ENCODE assay signal across 8 mouse cellular contexts in the genomic region with DNA sequence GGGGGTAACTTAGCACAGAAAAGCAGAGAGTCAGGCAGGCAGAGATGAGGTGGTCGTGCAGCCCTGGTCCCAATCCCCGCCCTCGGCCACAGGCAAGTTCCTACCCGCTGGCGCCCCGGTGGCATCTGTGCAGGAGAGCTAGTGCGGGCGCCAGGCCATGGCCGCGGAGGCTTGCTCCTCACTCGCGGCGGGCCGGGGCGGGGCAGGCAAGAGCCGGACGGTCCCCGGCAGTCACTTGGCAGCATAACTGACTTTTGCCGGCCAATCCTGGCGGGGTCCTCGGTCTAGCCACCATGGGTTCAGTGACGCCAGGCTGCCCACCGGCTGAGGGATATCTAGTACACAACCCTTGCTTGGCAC. TPM values are rescaled to one million over a fixed set of nuclear protein-coding genes. Genes with fewer than 3 reads are reported as not detected.
DNase-seq lines count a peak whose midpoint lies in the region; ATAC-seq and TF ChIP-seq lines count a peak whose summit lies in the region.

No protein-coding gene starts in this region.

- 1% methylated on average over 23 of the region's 23 CpGs for WGBS in thymus, adult 2 months
- 2% methylated on average over 23 of the region's 23 CpGs for WGBS in forebrain, embryonic 16.5 days
- 2% methylated on average over 23 of the region's 23 CpGs for WGBS in hindbrain, embryonic 15.5 days
- 2% methylated on average over 23 of the region's 23 CpGs for WGBS in liver, embryonic 11.5 days
- 3% methylated on average over 21 of the region's 23 CpGs for WGBS in midbrain, embryonic 16.5 days

- H3K4me3 ChIP-seq in thymus, adult 2 months (ENCODE audit: control insufficient read depth, insufficient read depth, low read length): peak overlapping the region; percentile 61
- H3K4me3 ChIP-seq in forebrain, embryonic 16.5 days (replicated peaks; ENCODE audit: low read length): peak overlapping the region; percentile 59
- H3K4me3 ChIP-seq in hindbrain, embryonic 15.5 days: peak overlapping the region; percentile 51
- H3K4me3 ChIP-seq in liver, embryonic 11.5 days (ENCODE audit: low read depth, low read length): peak overlapping the region; percentile 72
- H3K4me3 ChIP-seq in midbrain, embryonic 16.5 days (ENCODE audit: low read depth, low read length): peak overlapping the region; percentile 45

- no peak for DNase-seq in thymus, adult 2 months
- no peak for DNase-seq in thymus, postnatal 14 days
- peak; percentile 83 for DNase-seq in cerebellum, adult 11 months
- DNase-seq in liver, embryonic 11.5 days (ENCODE audit: low spot score): no peak
- peak; percentile 53 to 66 for DNase-seq in urinary bladder, postnatal 36 days (ENCODE audit: low spot score in 2 of 2)

- no peak for TF ChIP-seq CTCF in thymus, adult 2 months (IDR thresholded peaks at IDR 0.05; ENCODE audit: borderline replicate concordance, control insufficient read depth, extremely low read depth, insufficient read depth, low read length, poor library complexity)

- no peaks in the 10 kb centered on the region for H3K36me3 ChIP-seq in thymus, adult 2 months (ENCODE audit: control insufficient read depth, insufficient read depth, low read length)
- H3K36me3 ChIP-seq in forebrain, embryonic 16.5 days (ENCODE audit: control insufficient read depth, insufficient read depth): no peaks in the 10 kb centered on the region
- H3K36me3 ChIP-seq in hindbrain, embryonic 15.5 days: peaks cover 10% of the 10 kb centered on the region; the same call in 1 of the 2 replicates
- H3K36me3 ChIP-seq in liver, embryonic 11.5 days (ENCODE audit: control insufficient read depth, insufficient read depth, low read length): peaks cover 11% of the 10 kb centered on the region; the same call in 1 of the 2 replicates
- H3K36me3 ChIP-seq in midbrain, embryonic 16.5 days (ENCODE audit: control insufficient read depth, insufficient read depth, low read length): peaks cover 6% of the 10 kb centered on the region; the same call in 1 of the 2 replicates

- H3K27me3 ChIP-seq in thymus, adult 2 months (ENCODE audit: control insufficient read depth, insufficient read depth, low read length): no peaks in the 10 kb centered on the region
- H3K27me3 ChIP-seq in forebrain, embryonic 16.5 days (replicated peaks; ENCODE audit: control insufficient read depth, insufficient read depth, low read length): no peaks in the 10 kb centered on the region
- peaks cover 9% of the 10 kb centered on the region; the same call in 1 of the 2 replicates for H3K27me3 ChIP-seq in hindbrain, embryonic 15.5 days
- peaks cover 8% of the 10 kb centered on the region; the same call in 1 of the 2 replicates for H3K27me3 ChIP-seq in liver, embryonic 11.5 days (replicated peaks; ENCODE audit: control insufficient read depth, insufficient read depth, low read length)
- H3K27me3 ChIP-seq in midbrain, embryonic 16.5 days (ENCODE audit: control insufficient read depth, insufficient read depth, low read depth, low read length): peaks cover 5% of the 10 kb centered on the region

- peak overlapping the region; percentile 99 for H3K4me2 ChIP-seq in forebrain, embryonic 16.5 days (ENCODE audit: low read length)
- H3K4me2 ChIP-seq in hindbrain, embryonic 15.5 days: peak overlapping the region; percentile 97
- H3K4me2 ChIP-seq in liver, embryonic 11.5 days: peak overlapping the region; percentile 100
- H3K4me2 ChIP-seq in midbrain, embryonic 16.5 days (ENCODE audit: low read length): peak overlapping the region; percentile 76

- H3K27ac ChIP-seq in thymus, adult 2 months (ENCODE audit: control insufficient read depth, insufficient read depth, low read length): no peak overlapping the region
- no peak overlapping the region; the same call in 1 of the 2 replicates for H3K27ac ChIP-seq in forebrain, embryonic 16.5 days (ENCODE audit: low read length)
- peak overlapping the region; percentile 81 for H3K27ac ChIP-seq in hindbrain, embryonic 15.5 days (replicated peaks)
- H3K27ac ChIP-seq in liver, embryonic 11.5 days (ENCODE audit: low read depth, low read length): no peak overlapping the region
- H3K27ac ChIP-seq in midbrain, embryonic 16.5 days (ENCODE audit: low read length): peak overlapping the region; percentile 74; the same call in 1 of the 2 replicates

- H3K9me3 ChIP-seq in forebrain, embryonic 16.5 days (ENCODE audit: control insufficient read depth, low read length): no peaks in the 10 kb centered on the region
- H3K9me3 ChIP-seq in hindbrain, embryonic 15.5 days: no peaks in the 10 kb centered on the region
- H3K9me3 ChIP-seq in liver, embryonic 11.5 days (ENCODE audit: control insufficient read depth, low read length): no peaks in the 10 kb centered on the region
- no peaks in the 10 kb centered on the region for H3K9me3 ChIP-seq in midbrain, embryonic 16.5 days (replicated peaks; ENCODE audit: control insufficient read depth, low read length, poor library complexity, severe bottlenecking)

- TF ChIP-seq POLR2A in thymus, adult 2 months (IDR thresholded peaks at IDR 0.05; ENCODE audit: control insufficient read depth, extremely low read depth, insufficient read depth, low read length, poor library complexity): no peak

- ATAC-seq in forebrain, embryonic 16.5 days: peak; percentile 26
- ATAC-seq in hindbrain, embryonic 15.5 days (ENCODE audit: low FRiP score, low read depth): peak; percentile 65
- peak; percentile 62 for ATAC-seq in liver, embryonic 11.5 days (replicated peaks; ENCODE audit: low FRiP score)
- peak; percentile 52 for ATAC-seq in midbrain, embryonic 16.5 days

- H3K4me1 ChIP-seq in thymus, adult 2 months (replicated peaks; ENCODE audit: control insufficient read depth, insufficient read depth, low read length): peaks cover 21% of the 10 kb centered on the region
- peaks cover 27% of the 10 kb centered on the region for H3K4me1 ChIP-seq in forebrain, embryonic 16.5 days (replicated peaks; ENCODE audit: control insufficient read depth, insufficient read depth, low read length)
- peaks cover 47% of the 10 kb centered on the region for H3K4me1 ChIP-seq in hindbrain, embryonic 15.5 days (replicated peaks)
- peaks cover 14% of the 10 kb centered on the region for H3K4me1 ChIP-seq in liver, embryonic 11.5 days (replicated peaks; ENCODE audit: control insufficient read depth, insufficient read depth, low read length)
- H3K4me1 ChIP-seq in midbrain, embryonic 16.5 days (ENCODE audit: control insufficient read depth, insufficient read depth, low read length): peaks cover 18% of the 10 kb centered on the region

- H3K9ac ChIP-seq in forebrain, embryonic 16.5 days (replicated peaks; ENCODE audit: low read depth, low read length): peak overlapping the region; percentile 70
- peak overlapping the region; percentile 62 for H3K9ac ChIP-seq in hindbrain, embryonic 15.5 days
- peak overlapping the region; percentile 68 for H3K9ac ChIP-seq in liver, embryonic 11.5 days (ENCODE audit: low read depth, low read length)
- H3K9ac ChIP-seq in midbrain, embryonic 16.5 days (ENCODE audit: low read depth, low read length): peak overlapping the region; percentile 68

RNA-seq across cellular contexts. Expression of a gene that starts 24.1 kb away (rescaled TPM):
- 11.1 and 11.2 TPM in 2 replicates for polyA plus RNA-seq in thymus, adult 2 months (2012; rRNA removed)
- 1.2 and 1.3 TPM in 2 replicates for polyA plus RNA-seq in forebrain, embryonic 16.5 days (2015; fragmentation: Nextera tagmentation; extraction: Ambion mirVana)
- polyA plus RNA-seq in hindbrain, embryonic 15.5 days (2015; fragmentation: Nextera tagmentation; extraction: Ambion mirVana): 7.9 and 8.1 TPM in 2 replicates
- polyA plus RNA-seq in liver, embryonic 11.5 days (2014; fragmentation: Nextera tagmentation; extraction: Ambion mirVana): 0.91 and 1.5 TPM in 2 replicates
- polyA plus RNA-seq in midbrain, embryonic 16.5 days (2015; fragmentation: Nextera tagmentation; extraction: Ambion mirVana): 3.1 and 4.9 TPM in 2 replicates

Comparison
In these comparisons a context has a peak if more than half of its experiments do, and no peak if none do; other contexts are left out.
1. DNase-seq: peak in cerebellum, adult 11 months (single experiment) and urinary bladder, postnatal 36 days (2 of 2); none in thymus, adult 2 months (single experiment), thymus, postnatal 14 days (single experiment) and liver, embryonic 11.5 days (single experiment).
2. H3K27ac ChIP-seq: peak in hindbrain, embryonic 15.5 days (single experiment) and midbrain, embryonic 16.5 days (single experiment); none in thymus, adult 2 months (single experiment), forebrain, embryonic 16.5 days (single experiment) and liver, embryonic 11.5 days (single experiment).
3. Peak in every context shown above with its lines, with median percentiles within 50 percentile points of each other: H3K4me3 ChIP-seq, ATAC-seq, H3K4me2 ChIP-seq and H3K9ac ChIP-seq.